Mouse (Mus musculus) MEL (cell line): ENCODE measurements around the gene Apc2. TPM values are rescaled to one million over a fixed set of nuclear protein-coding genes. Genes with fewer than 3 reads are reported as not detected.

Experiments used
- DNase-seq: peaks from one replicate; pipeline ENCODE4 v3.0.0; 2011; ENCODE audit warnings: low read depth, low spot score
- H3K27ac ChIP-seq: 2 replicates; pipeline ENCODE4 v1.5.1; 2012; ENCODE audit warnings: low read depth, mild to moderate bottlenecking, control low read depth, low read length, moderate library complexity; ENCODE audit not compliant: control insufficient read depth
- H3K27me3 ChIP-seq, 2 experiments: fragments of 150-350 bp in 1 of 2; sonication (generic) in 1 of 2; 2 replicates each; pipeline ENCODE4 v1.6.1; 2012; ENCODE audit warnings: low read length in 2 of 2, mild to moderate bottlenecking in 2 of 2, improper control_type of control experiment in 1 of 2, moderate library complexity in 1 of 2; ENCODE audit not compliant: insufficient read depth in 2 of 2, control insufficient read depth in 1 of 2
- H3K36me3 ChIP-seq, 2 experiments: 2 replicates each; pipeline ENCODE4 v1.6.1; 2012 to 2014; ENCODE audit warnings: low read length in 2 of 2, improper control_type of control experiment in 1 of 2, inconsistent platforms in 1 of 2, mild to moderate bottlenecking in 1 of 2; ENCODE audit not compliant: insufficient read depth in 2 of 2, control insufficient read depth in 1 of 2
- H3K4me1 ChIP-seq, 2 experiments: fragments of 150-350 bp in 1 of 2; sonication (generic) in 1 of 2; 2 replicates each; pipeline ENCODE4 v1.6.1; 2012; ENCODE audit warnings: low read length in 2 of 2, improper control_type of control experiment in 1 of 2, mild to moderate bottlenecking in 1 of 2; ENCODE audit not compliant: insufficient read depth in 2 of 2, control insufficient read depth in 1 of 2
- H3K4me3 ChIP-seq, 2 experiments: fragments of 150-350 bp in 1 of 2; sonication (generic) in 1 of 2; 2 replicates each; pipeline ENCODE4 v1.5.1; 2012; ENCODE audit warnings: low read depth in 2 of 2, low read length in 2 of 2, mild to moderate bottlenecking in 2 of 2, moderate library complexity in 2 of 2, control low read depth in 1 of 2, improper control_type of control experiment in 1 of 2; ENCODE audit not compliant: control insufficient read depth in 1 of 2, insufficient read depth in 1 of 2
- H3K79me2 ChIP-seq: 2 replicates; pipeline ENCODE4 v1.6.1; 2012; ENCODE audit warnings: mild to moderate bottlenecking, low read length, moderate library complexity; ENCODE audit not compliant: control insufficient read depth, poor library complexity, insufficient read depth
- H3K9ac ChIP-seq: 2 replicates; pipeline ENCODE4 v1.6.1; 2012; ENCODE audit warnings: low read depth, mild to moderate bottlenecking, control low read depth, low read length, moderate library complexity; ENCODE audit not compliant: control insufficient read depth, poor library complexity, severe bottlenecking
- H3K9me3 ChIP-seq: fragments of 150-350 bp; sonication (generic); replicated peaks from 2 replicates; pipeline ENCODE4 v1.6.1; 2012; ENCODE audit warnings: mild to moderate bottlenecking, low read length, improper control_type of control experiment, moderate library complexity; ENCODE audit not compliant: insufficient read depth
- BHLHE40 ChIP-seq: IDR thresholded peaks from 2 replicates; pipeline ENCODE4 v1.6.1; 2012; ENCODE audit warnings: low read depth, mild to moderate bottlenecking, inconsistent platforms, low read length, improper control_type of control experiment, borderline replicate concordance
- CHD1 ChIP-seq: IDR thresholded peaks from 2 replicates; pipeline ENCODE4 v1.6.1; 2012; ENCODE audit warnings: low read depth, mild to moderate bottlenecking, inconsistent platforms, low read length, improper control_type of control experiment
- CHD2 ChIP-seq: IDR thresholded peaks from 2 replicates; pipeline ENCODE4 v1.6.1; 2011; ENCODE audit warnings: low read length, improper control_type of control experiment
- ETS1 ChIP-seq: IDR thresholded peaks from 2 replicates; pipeline ENCODE4 v1.6.1; 2012; ENCODE audit warnings: low read depth, mild to moderate bottlenecking, inconsistent platforms, low read length, improper control_type of control experiment, moderate library complexity
- MAZ ChIP-seq: IDR thresholded peaks from 2 replicates; pipeline ENCODE4 v1.6.1; 2012; ENCODE audit warnings: low read depth, mild to moderate bottlenecking, inconsistent platforms, low read length, improper control_type of control experiment
- MYC ChIP-seq: IDR thresholded peaks from 2 replicates; pipeline ENCODE4 v1.6.1; 2011; ENCODE audit warnings: low read depth, mild to moderate bottlenecking, low read length, improper control_type of control experiment, moderate library complexity
- NRF1 ChIP-seq: IDR thresholded peaks from 2 replicates; pipeline ENCODE4 v1.6.1; 2014; ENCODE audit warnings: low read depth, mild to moderate bottlenecking, inconsistent platforms, low read length, improper control_type of control experiment, moderate library complexity; ENCODE audit not compliant: poor library complexity, insufficient read depth, severe bottlenecking
- RAD21 ChIP-seq: IDR thresholded peaks from 2 replicates; pipeline ENCODE4 v1.6.1; 2011; ENCODE audit warnings: mild to moderate bottlenecking, low read depth, low read length, improper control_type of control experiment
- TCF12 ChIP-seq: IDR thresholded peaks from 2 replicates; pipeline ENCODE4 v1.6.1; 2014; ENCODE audit warnings: low read depth, mild to moderate bottlenecking, inconsistent platforms, low read length, improper control_type of control experiment, moderate library complexity
- UBTF ChIP-seq: IDR thresholded peaks from 2 replicates; pipeline ENCODE4 v1.6.1; 2012; ENCODE audit warnings: low read depth, mild to moderate bottlenecking, inconsistent platforms, low read length, improper control_type of control experiment, moderate library complexity, borderline replicate concordance; ENCODE audit not compliant: insufficient read depth
- USF1 ChIP-seq: IDR thresholded peaks from 2 replicates; pipeline ENCODE4 v1.6.1; 2014; ENCODE audit warnings: low read depth, mild to moderate bottlenecking, inconsistent platforms, low read length, improper control_type of control experiment, moderate library complexity
- ZC3H11A ChIP-seq: IDR thresholded peaks from 2 replicates; pipeline ENCODE4 v1.6.1; 2012; ENCODE audit warnings: low read depth, mild to moderate bottlenecking, inconsistent platforms, low read length, improper control_type of control experiment
- ZKSCAN1 ChIP-seq: IDR thresholded peaks from 2 replicates; pipeline ENCODE4 v1.6.1; 2012; ENCODE audit warnings: low read depth, mild to moderate bottlenecking, inconsistent platforms, low read length, improper control_type of control experiment, moderate library complexity
- polyA plus RNA-seq, 2 experiments: library from polyadenylated mRNA; stranded (reverse) in 1 of 2; unstranded in 1 of 2; fragments of >175 nt in 1 of 2; fragments of >200 nt in 1 of 2; gene quantifications; 2 replicates each; pipeline versions ENCODE4 v1.2.1 to v1.2.4; 2012; ENCODE audit warnings: low replicate concordance in 2 of 2, low read depth in 1 of 2; ENCODE audit not compliant: insufficient read length in 2 of 2, insufficient read depth in 1 of 2, missing spikeins in 1 of 2
- total RNA-seq: library from RNA; depleted of rRNA; stranded (reverse); fragments of 300-350 nt; gene quantifications from 2 replicates; pipeline ENCODE4 v1.2.3, GENCODE M21; 2012

The Apc2 gene
- total and polyA plus RNA-seq, 3 experiments: 0.58 to 1.2 TPM; not detected in 1

GRCm38 (mm10) chr10:80312586-80313504, 17.1 kb downstream of the Apc2 start:
- Histone ChIP-seq H3K9ac (no peak overlapping the region), H3K9me3 (no peaks in the 10 kb centered on the region), H3K4me3 (no peak overlapping the region), H3K27ac (no peak overlapping the region), H3K4me1 (peaks cover 0 to 17% of the 10 kb centered on the region in 2 experiments; a peak in 3 of 4 replicates), H3K36me3 (peaks cover 0 to 6% of the 10 kb centered on the region in 2 experiments; a peak in 2 of 4 replicates), H3K27me3 (no peaks in the 10 kb centered on the region), H3K79me2 (0 out of 2 replicates have a peak, but pooled peaks cover under 1% of the 10 kb centered on the region)
- TF ChIP-seq CHD1 (no peak), ZC3H11A (no peak), ZKSCAN1 (no peak), MYC (no peak), BHLHE40 (no peak)
- DNase-seq: no peak

GRCm38 (mm10) chr10:80313627-80314201, 17.9 kb downstream of the Apc2 start:
- Histone ChIP-seq H3K4me3 (no peak overlapping the region), H3K36me3 (peaks cover 0 to 6% of the 10 kb centered on the region in 2 experiments; a peak in 2 of 4 replicates), H3K9me3 (no peaks in the 10 kb centered on the region), H3K27me3 (no peaks in the 10 kb centered on the region), H3K4me1 (peaks cover 0 to 18% of the 10 kb centered on the region in 2 experiments; a peak in 3 of 4 replicates), H3K79me2 (peaks cover 6% of the 10 kb centered on the region; the same call in 1 of the 2 replicates)
- DNase-seq: peak; percentile 27
- TF ChIP-seq ZC3H11A (no peak), NRF1 (no peak), USF1 (no peak), ETS1 (no peak), UBTF (no peak)
- TF ChIP-seq, all 39 proteins: peak for 0
- H3K27ac ChIP-seq: no peak overlapping the region
- H3K9ac ChIP-seq: no peak overlapping the region

- H3K9me3 ChIP-seq: no peaks in the 10 kb centered on the region
- H3K27me3 ChIP-seq: no peaks in the 10 kb centered on the region
- no peak overlapping the region for H3K9ac ChIP-seq
- H3K4me3 ChIP-seq: no peak overlapping the region
- no peak for DNase-seq
- H3K4me1 ChIP-seq: peaks cover 0 to 24% of the 10 kb centered on the region in 2 experiments; a peak in 3 of 4 replicates
- peaks cover 13% of the 10 kb centered on the region for H3K79me2 ChIP-seq
- TF ChIP-seq CHD2 (no peak), MAZ (no peak), RAD21 (no peak), TCF12 (no peak)
- H3K36me3 ChIP-seq: peaks cover 0 to 8% of the 10 kb centered on the region in 2 experiments; a peak in 2 of 4 replicates
- no peak overlapping the region for H3K27ac ChIP-seq
These were observed 18.8 kb downstream of the Apc2 start for GRCm38 (mm10) chr10:80314494-80315001.
